Mouse (Mus musculus): ENCODE results near the gene Fabp2. TPM values are rescaled to one million over a fixed set of nuclear protein-coding genes. Genes with fewer than 3 reads are reported as not detected.

Gene Fabp2
- polyA plus RNA-seq, 1 experiment from 2014 or later = 654 TPM

DNA sequence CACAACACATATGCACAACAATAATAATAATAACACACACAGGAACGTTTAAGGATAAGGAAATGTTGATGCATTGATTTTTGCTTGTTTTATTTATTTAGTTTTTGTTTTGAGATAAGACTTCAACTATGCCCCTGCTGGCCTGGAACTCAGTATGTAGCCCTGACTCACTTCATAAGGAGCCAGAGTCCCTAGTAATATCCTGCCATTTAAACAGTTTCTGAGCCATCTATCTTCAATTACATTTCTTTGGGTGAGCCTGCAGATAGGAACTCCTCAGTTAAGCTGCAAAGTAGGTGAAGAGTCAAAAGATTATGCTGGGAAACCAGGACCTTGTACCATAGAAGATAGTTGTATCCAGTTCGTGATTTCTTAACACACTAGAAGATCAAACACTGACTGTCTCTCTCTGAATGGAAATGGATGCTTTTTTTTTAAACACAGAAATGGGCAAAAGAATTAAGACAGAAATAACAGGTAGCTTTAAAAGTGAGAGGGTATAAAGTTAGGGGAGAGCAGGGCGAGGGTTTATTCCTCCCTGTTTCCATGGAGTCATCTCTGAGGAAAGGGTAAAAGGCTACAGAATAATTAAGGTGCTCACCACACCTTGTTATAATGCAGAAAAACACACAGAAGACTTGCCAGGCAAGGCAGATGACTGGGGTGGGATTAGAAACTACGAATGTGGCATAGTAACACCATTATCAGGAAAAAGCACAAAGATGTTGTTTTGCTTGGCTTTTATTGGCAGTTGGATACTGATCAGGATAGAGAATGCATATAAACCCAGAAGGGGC is 7.2 kb upstream of the Fabp2 start:
- Histone ChIP-seq H3K27me3 (replicated peaks) (no peaks in the 10 kb centered on the region), H3K9me3 (no peaks in the 10 kb centered on the region), H3K4me3 (replicated peaks) (no peak overlapping the region), H3K4me2 (replicated peaks) (0 out of 2 replicates have a peak overlapping the region, but pooled peaks have one; percentile 3), H3K27ac (peak overlapping the region; percentile 34), H3K4me1 (replicated peaks) (peaks cover 5% of the 10 kb centered on the region; the same call in 1 of the 2 replicates), H3K36me3 (no peaks in the 10 kb centered on the region), H3K9ac (no peak overlapping the region)
- WGBS = 56% methylated on average over 4 of the region's 4 CpGs
- ATAC-seq = peak; percentile 72

DNA sequence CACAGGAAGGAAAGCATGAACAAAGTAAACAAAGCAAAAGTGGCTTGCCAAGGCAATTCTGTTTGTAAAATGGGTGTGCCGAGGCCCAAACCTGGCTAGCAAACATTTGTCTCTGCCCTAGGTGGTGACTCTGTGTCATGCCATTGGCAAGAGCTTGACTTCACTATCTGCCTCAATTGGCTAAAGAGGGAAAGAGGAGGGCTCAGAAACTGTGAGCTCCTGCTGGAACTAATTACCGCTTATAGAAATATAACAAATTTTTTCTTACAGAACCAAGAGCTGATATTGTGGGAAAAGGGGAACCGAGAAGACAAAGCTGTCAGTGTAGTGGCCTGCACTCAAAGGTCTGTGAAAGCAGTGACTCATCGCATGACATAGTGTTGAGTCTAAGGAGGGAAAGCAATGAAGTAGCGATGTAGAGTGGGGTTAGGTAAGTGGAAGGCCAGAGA is 6.5 kb upstream of the Fabp2 start:
- H3K9me3 ChIP-seq = no peaks in the 10 kb centered on the region
- no peak overlapping the region for H3K4me2 ChIP-seq (replicated peaks)
- no peak overlapping the region for H3K4me3 ChIP-seq (replicated peaks)
- H3K27me3 ChIP-seq (replicated peaks) = no peaks in the 10 kb centered on the region
- no peaks in the 10 kb centered on the region for H3K36me3 ChIP-seq
- peak; percentile 73 for ATAC-seq
- WGBS = 63% methylated on average over 5 of the region's 5 CpGs
- H3K27ac ChIP-seq = 0 out of 2 replicates have a peak overlapping the region, but pooled peaks have one; percentile 34
- peaks cover 5% of the 10 kb centered on the region; the same call in 1 of the 2 replicates for H3K4me1 ChIP-seq (replicated peaks)
- H3K9ac ChIP-seq = no peak overlapping the region

DNA sequence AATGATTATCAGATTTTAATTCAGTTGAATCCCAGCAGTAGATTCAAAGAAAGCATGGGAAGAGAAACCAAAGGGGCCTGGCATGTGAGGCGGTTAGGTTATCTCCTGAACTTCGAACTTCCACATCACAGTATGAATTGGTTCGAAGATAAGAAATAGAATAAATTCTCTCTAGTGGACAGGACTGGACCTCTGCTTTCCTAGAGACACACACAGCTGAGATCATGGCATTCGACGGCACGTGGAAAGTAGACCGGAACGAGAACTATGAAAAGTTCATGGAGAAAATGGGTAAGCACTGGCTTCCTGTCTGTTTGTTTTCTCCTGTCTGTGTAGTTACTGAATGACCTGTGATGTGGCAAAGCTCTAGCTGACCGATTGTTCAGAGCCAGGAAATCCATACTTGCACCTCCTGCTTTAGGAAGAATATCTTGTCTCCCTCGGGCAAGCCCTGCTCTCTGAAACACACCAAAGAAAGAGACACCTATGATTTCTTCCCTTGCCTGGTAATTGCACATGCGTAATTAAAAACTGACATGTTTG is 388 bp downstream of the Fabp2 start:
- Histone ChIP-seq H3K27ac (0 out of 2 replicates have a peak overlapping the region, but pooled peaks have one; percentile 29), H3K36me3 (no peaks in the 10 kb centered on the region), H3K4me2 (replicated peaks) (peak overlapping the region; percentile 33; the same call in 1 of the 2 replicates), H3K4me1 (replicated peaks) (no peaks in the 10 kb centered on the region), H3K27me3 (replicated peaks) (no peaks in the 10 kb centered on the region), H3K4me3 (replicated peaks) (0 out of 2 replicates have a peak overlapping the region, but pooled peaks have one; percentile 15), H3K9me3 (no peaks in the 10 kb centered on the region), H3K9ac (no peak overlapping the region)
- WGBS = 55% methylated on average over 11 of the region's 11 CpGs
- ATAC-seq = peak; percentile 92

DNA sequence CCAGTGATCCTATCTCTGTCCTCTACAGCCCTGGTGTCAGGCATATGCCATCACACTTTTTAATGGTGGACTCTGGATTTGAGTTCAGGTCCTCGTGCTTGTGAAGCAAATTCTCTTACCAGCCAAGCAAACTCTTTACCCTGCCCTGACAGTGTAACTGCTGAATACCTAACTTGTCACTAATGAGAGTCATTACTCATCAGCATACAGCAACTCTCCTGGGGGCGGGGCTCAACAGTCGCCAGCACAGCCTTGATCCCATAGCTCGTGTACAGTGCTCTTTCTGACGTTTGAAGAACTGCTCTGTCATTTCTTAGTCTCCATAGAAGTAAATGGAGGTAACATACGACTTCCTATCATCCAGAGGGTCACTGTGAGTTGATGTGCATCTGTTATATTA is 3.4 kb downstream of the Fabp2 start:
- no peaks in the 10 kb centered on the region for H3K4me1 ChIP-seq (replicated peaks)
- ATAC-seq = peak; percentile 52; the same call in 1 of the 2 replicates
- H3K27ac ChIP-seq = no peak overlapping the region
- no peak overlapping the region for H3K4me3 ChIP-seq (replicated peaks)
- no peaks in the 10 kb centered on the region for H3K27me3 ChIP-seq (replicated peaks)
- H3K36me3 ChIP-seq = no peaks in the 10 kb centered on the region
- WGBS = 61% methylated on average over 6 of the region's 6 CpGs
- H3K4me2 ChIP-seq (replicated peaks) = no peak overlapping the region
- no peaks in the 10 kb centered on the region for H3K9me3 ChIP-seq
- no peak overlapping the region for H3K9ac ChIP-seq

DNA sequence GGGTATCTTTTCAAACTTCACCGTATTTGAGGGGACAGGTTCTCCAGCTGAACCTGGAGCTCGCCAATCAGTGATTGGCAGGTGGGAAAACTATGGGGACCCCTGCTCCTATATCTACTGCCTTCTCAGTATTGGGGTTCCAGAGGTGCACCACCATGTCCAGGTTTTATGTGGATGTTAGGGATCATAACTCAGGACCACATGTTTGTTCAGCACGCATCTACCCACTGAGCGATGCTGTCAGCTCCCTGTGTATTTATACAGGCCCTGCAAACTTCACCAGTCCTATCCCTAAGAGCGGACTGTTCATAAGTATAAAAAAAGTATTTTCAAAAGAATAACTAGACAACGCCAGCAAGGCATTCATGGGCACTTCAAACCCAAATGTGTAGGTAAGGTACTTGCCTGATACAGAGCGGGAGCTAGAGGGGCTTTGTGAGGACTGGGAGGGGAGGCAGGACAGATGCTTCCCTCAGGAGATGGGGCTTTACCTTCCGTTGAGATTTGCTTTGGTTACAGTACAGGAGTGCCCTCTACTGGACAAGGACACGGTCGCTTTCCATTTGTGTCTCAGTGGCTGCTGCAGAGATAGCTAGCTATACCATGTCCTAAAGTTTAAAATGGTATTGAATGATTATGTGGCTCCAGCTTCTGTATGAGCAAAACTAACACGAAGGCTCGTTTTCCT is 9.0 kb downstream of the Fabp2 start:
- Histone ChIP-seq H3K36me3 (no peaks in the 10 kb centered on the region), H3K9me3 (no peaks in the 10 kb centered on the region), H3K27me3 (replicated peaks) (no peaks in the 10 kb centered on the region), H3K9ac (no peak overlapping the region), H3K27ac (no peak overlapping the region), H3K4me1 (replicated peaks) (no peaks in the 10 kb centered on the region), H3K4me2 (replicated peaks) (no peak overlapping the region), H3K4me3 (replicated peaks) (no peak overlapping the region)
- 43% methylated on average over 12 of the region's 12 CpGs for WGBS
- ATAC-seq = peak; percentile 75

DNA sequence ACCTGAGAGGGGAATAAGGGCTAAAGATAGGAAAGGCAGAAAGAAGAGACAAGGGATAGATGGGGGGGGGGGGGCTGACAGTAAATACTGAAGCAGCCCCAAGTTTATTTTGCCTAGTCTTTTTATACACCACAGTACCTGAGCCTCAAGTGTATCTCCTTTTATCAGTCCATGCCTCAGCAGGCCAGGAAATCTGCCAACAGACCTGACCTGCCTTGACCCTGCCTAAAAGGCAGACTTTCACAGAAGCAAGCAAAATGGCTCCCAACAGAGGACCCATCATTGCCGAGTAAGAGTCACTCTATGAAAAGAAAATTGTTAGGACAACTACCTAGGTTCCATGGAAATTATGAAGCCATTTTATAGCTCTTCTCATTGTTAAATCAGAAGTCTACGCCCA is 13.0 kb downstream of the Fabp2 start:
- no peak overlapping the region for H3K9ac ChIP-seq
- H3K36me3 ChIP-seq = no peaks in the 10 kb centered on the region
- ATAC-seq = no peak
- no peak overlapping the region for H3K27ac ChIP-seq
- H3K4me3 ChIP-seq (replicated peaks) = no peak overlapping the region
- no peaks in the 10 kb centered on the region for H3K27me3 ChIP-seq (replicated peaks)
- H3K4me2 ChIP-seq (replicated peaks) = no peak overlapping the region
- H3K9me3 ChIP-seq = no peaks in the 10 kb centered on the region
- H3K4me1 ChIP-seq (replicated peaks) = no peaks in the 10 kb centered on the region
- 85% methylated on average over 2 of the region's 2 CpGs for WGBS

DNA sequence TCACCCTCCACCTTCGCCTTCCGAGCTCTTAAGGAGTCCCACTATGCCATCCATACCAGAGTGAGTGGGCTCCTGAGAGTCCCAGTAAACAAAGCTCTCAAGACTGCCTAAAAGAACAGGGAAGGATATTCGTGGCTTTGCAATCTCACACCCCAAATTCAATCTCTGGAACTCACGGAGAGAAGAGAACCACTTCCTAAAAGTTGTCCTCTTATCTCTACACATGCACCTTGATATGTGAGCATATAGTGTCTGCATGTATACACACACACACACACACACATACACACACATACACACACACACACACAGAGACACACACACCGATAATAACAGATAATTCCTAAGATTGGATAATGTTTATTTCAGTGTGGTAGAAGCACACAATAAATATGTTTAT is 20.6 kb downstream of the Fabp2 start:
- Histone ChIP-seq H3K9ac (no peak overlapping the region), H3K4me1 (replicated peaks) (no peaks in the 10 kb centered on the region), H3K27me3 (replicated peaks) (no peaks in the 10 kb centered on the region), H3K27ac (no peak overlapping the region), H3K4me2 (replicated peaks) (no peak overlapping the region), H3K9me3 (no peaks in the 10 kb centered on the region), H3K4me3 (replicated peaks) (no peak overlapping the region), H3K36me3 (no peaks in the 10 kb centered on the region)
- ATAC-seq = no peak
- 87% methylated on average over 5 of the region's 5 CpGs for WGBS

DNA sequence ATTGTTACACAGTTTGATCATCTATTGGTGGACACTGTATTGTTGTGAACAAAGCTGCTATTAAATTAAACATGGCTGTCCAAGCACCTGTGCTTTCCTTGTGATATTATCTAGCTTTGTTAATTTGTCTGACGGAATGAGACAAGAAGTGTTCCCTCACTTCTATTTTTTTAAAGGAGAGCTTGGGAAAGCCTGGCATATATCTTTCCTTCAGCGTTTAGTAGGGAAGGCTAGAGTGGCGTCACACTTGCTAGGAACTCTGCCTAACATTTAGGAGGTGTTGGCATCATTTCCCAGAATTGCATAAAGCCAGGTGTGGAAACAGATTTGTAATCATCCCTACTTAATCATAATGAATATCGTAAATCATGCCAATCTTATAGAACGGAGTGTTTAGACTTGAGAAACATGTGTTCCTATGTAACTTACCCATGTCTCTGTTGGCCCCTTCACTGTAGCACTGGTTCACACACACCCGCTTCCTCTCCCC is 21.4 kb downstream of the Fabp2 start:
- H3K27ac ChIP-seq = no peak overlapping the region
- no peaks in the 10 kb centered on the region for H3K9me3 ChIP-seq
- ATAC-seq = no peak
- H3K36me3 ChIP-seq = no peaks in the 10 kb centered on the region
- H3K9ac ChIP-seq = no peak overlapping the region
- no peaks in the 10 kb centered on the region for H3K4me1 ChIP-seq (replicated peaks)
- 83% methylated on average over 6 of the region's 6 CpGs for WGBS
- no peaks in the 10 kb centered on the region for H3K27me3 ChIP-seq (replicated peaks)
- H3K4me3 ChIP-seq (replicated peaks) = no peak overlapping the region
- no peak overlapping the region for H3K4me2 ChIP-seq (replicated peaks)

DNA sequence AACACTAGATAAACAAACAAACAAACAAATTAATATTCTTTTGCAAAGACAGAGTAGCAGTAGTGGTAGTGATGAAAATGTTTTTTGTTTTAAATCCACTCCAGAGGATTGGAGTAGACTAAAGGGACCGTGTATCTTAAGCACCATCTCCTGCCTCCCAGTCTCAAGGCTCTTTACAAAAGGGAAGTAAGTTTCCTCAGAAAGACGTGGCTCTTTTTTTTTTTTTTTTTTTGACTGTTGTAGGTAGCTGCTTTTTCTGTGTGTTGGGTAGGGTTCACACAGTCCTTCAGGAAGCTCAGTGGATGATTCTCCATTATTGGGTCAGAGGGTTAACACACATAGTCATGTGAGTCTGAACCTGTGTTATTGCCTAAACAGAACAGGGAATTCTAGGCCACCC is 23.8 kb downstream of the Fabp2 start:
- H3K4me3 ChIP-seq (replicated peaks) = no peak overlapping the region
- no peak overlapping the region for H3K4me2 ChIP-seq (replicated peaks)
- H3K9me3 ChIP-seq = no peaks in the 10 kb centered on the region
- 68% methylated on average over 2 of the region's 2 CpGs for WGBS
- no peaks in the 10 kb centered on the region for H3K27me3 ChIP-seq (replicated peaks)
- H3K4me1 ChIP-seq (replicated peaks) = 0 out of 2 replicates have a peak, but pooled peaks cover 5% of the 10 kb centered on the region
- H3K36me3 ChIP-seq = no peaks in the 10 kb centered on the region
- no peak overlapping the region for H3K9ac ChIP-seq
- no peak for ATAC-seq
- no peak overlapping the region for H3K27ac ChIP-seq

DNA sequence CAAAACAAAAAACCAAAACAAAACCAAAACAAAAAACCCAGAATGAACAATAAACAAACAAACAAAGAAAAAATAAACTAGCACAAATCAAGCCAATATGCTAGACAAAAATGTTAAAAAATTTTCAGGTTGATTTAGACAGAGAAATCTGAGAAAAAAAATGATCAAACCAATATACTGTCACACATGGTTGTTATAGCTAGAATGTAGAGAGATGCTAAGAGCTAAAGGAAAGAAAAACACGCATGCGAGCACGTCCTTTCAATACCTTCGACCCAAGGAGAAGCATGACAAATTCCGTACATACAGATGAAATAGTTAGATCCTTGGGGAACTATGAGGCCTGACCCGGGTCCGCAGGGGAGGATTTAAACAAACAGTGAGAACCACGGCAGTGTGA is 24.4 kb downstream of the Fabp2 start, which contains the start of gene Gm10959:
Gene Gm10959 (minus strand): TSS at position 101 of the 400 bp plus-strand sequence.
- Histone ChIP-seq H3K9me3 (no peaks in the 10 kb centered on the region), H3K36me3 (no peaks in the 10 kb centered on the region), H3K4me3 (replicated peaks) (no peak within 1 kb of the TSS), H3K4me1 (replicated peaks) (0 out of 2 replicates have a peak, but pooled peaks cover 5% of the 10 kb centered on the region), H3K9ac (no peak within 1 kb of the TSS), H3K27ac (no peak within 1 kb of the TSS), H3K27me3 (replicated peaks) (no peaks in the 10 kb centered on the region), H3K4me2 (replicated peaks) (no peak within 1 kb of the TSS)
- ATAC-seq = no peak
- 83% methylated on average over 8 of the region's 8 CpGs for WGBS

DNA sequence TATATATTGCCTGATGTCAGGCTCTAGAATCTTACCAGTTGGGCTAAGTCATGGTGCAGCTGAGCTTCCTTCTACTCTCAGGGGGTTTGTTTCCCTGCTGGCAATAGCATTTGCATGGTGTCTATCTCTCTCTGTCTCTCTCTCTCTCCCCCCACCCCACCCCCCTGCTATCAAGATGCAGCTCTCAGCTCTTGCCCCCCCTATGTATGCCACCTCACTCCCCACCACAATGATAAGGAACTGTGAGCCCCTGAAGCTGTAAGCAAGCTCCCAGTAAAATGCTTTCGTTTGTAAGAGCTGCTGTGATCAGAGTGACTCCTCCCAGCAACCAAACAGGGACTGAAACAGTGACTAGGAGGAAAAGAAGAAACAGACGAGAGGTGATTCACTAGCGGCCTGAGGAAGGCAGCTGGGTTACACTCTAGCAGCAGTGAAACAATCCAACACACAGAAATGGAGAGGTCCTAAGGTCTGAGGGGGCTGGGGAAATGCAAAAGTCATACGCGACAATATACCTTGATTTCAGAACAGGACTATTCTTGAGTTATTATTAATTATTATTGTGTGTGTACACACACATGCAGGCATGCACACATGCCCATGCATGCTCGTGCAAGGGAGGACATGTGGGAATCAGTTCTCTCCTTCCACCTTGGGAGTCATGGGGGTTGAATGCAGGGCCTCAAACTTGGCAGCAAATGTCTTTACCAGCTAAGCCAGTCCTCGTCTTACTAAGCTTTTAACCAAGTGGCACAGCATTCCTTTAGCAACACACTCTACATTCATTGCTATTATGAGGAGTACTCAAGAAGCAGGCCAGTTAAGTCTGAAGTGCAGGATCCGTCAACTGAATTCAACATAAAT is 25.9 kb downstream of the Fabp2 start:
- no peak overlapping the region for H3K4me2 ChIP-seq (replicated peaks)
- H3K4me1 ChIP-seq (replicated peaks) = 0 out of 2 replicates have a peak, but pooled peaks cover 5% of the 10 kb centered on the region
- ATAC-seq = no peak
- H3K27me3 ChIP-seq (replicated peaks) = no peaks in the 10 kb centered on the region
- H3K9me3 ChIP-seq = no peaks in the 10 kb centered on the region
- no peak overlapping the region for H3K4me3 ChIP-seq (replicated peaks)
- H3K9ac ChIP-seq = no peak overlapping the region
- H3K36me3 ChIP-seq = no peaks in the 10 kb centered on the region
- WGBS = 60% methylated on average over 8 of the region's 8 CpGs
- H3K27ac ChIP-seq = no peak overlapping the region

Measured in intestine, embryonic 15.5 days (tissue).